Mouse (Mus musculus) neural tube, embryonic 13.5 days (tissue): ENCODE measurements around the gene Vinac1. TPM values are rescaled to one million over a fixed set of nuclear protein-coding genes. Genes with fewer than 3 reads are reported as not detected.
A peak's percentile ranks its signal among the peaks of the same experiment; 100 is the strongest.

Experiments used
- ATAC-seq: fragments of 200-750 bp; cut with Nextera tagmentation; 2 replicates; pipeline ENCODE4 v1.8.0; 2017; ENCODE audit warnings: low read depth, mild to moderate bottlenecking, moderate TSS enrichment, moderate library complexity
- H3K27ac ChIP-seq: fragments of 300-500 bp; sonication (generic); replicated peaks from 2 replicates; pipeline ENCODE4 v1.5.1; 2015; ENCODE audit warnings: moderate library complexity, mild to moderate bottlenecking, inconsistent platforms
- H3K27me3 ChIP-seq: fragments of 300-500 bp; sonication (generic); 2 replicates; pipeline ENCODE4 v1.6.1; 2015; ENCODE audit warnings: mild to moderate bottlenecking, inconsistent platforms
- H3K36me3 ChIP-seq: fragments of 300-500 bp; sonication (generic); 2 replicates; pipeline ENCODE4 v1.6.1; 2015; ENCODE audit warnings: mild to moderate bottlenecking, inconsistent platforms
- H3K4me1 ChIP-seq: fragments of 300-500 bp; sonication (generic); replicated peaks from 2 replicates; pipeline ENCODE4 v1.6.1; 2015; ENCODE audit warnings: inconsistent platforms
- H3K4me2 ChIP-seq: fragments of 300-500 bp; sonication (generic); 2 replicates; pipeline ENCODE4 v1.6.1; 2015; ENCODE audit warnings: inconsistent platforms, mild to moderate bottlenecking, moderate library complexity
- H3K4me3 ChIP-seq: fragments of 300-500 bp; sonication (generic); 2 replicates; pipeline ENCODE4 v1.5.1; 2015; ENCODE audit warnings: mild to moderate bottlenecking, inconsistent platforms
- H3K9ac ChIP-seq: fragments of 300-500 bp; sonication (generic); 2 replicates; pipeline ENCODE4 v1.6.1; 2015; ENCODE audit warnings: moderate library complexity, mild to moderate bottlenecking, inconsistent platforms
- H3K9me3 ChIP-seq: fragments of 300-500 bp; sonication (generic); 2 replicates; pipeline ENCODE4 v1.6.1; 2016; ENCODE audit warnings: inconsistent platforms
- WGBS: fragments of 180-500 bp; shearing (Covaris S2); methylation state at CpG from one replicate; pipeline ENCODE4 v1.1.7; 2015; 5-methylcytosine and 5-hydroxymethylcytosine counted together
- polyA plus RNA-seq: library from polyadenylated mRNA; unstranded; fragments of >200 nt; fragmentation: Nextera tagmentation; extraction: Ambion mirVana; gene quantifications from 2 replicates; pipeline ENCODE4 v1.2.1, GENCODE M21; 2015

Gene Vinac1
- 0.84 and 0.96 TPM in 2 replicates for polyA plus RNA-seq

DNA sequence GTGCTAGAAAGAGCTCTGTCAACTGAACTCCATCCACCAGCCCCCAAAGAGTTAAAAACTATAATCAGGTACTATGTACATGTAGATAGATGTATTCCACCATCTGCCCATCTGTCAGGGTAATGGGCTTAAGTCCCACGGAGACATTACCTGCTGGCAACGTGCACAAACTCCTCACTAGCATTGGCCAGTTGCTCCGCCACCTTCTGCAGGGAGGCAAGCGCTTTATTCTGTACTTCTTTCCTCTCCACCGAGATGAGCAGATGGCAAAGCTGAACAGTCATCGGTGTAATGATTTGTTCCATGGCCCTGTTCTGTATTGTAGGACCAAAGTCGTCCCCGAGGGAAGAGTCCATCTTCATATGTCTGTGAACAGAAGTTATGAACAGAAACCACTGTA is at the start of gene Vinac1:
Vinac1 (minus strand) TSS at position 362 of the 400 bp plus-strand sequence.
- WGBS: 72% methylated on average over 8 of the region's 8 CpGs
- Histone ChIP-seq H3K27me3 (no peaks in the 10 kb centered on the region), H3K9ac (no peak within 1 kb of the TSS), H3K4me1 (no peaks in the 10 kb centered on the region), H3K27ac (no peak within 1 kb of the TSS), H3K9me3 (no peaks in the 10 kb centered on the region), H3K36me3 (no peaks in the 10 kb centered on the region), H3K4me3 (no peak within 1 kb of the TSS), H3K4me2 (no peak within 1 kb of the TSS)
- no peak for ATAC-seq

DNA sequence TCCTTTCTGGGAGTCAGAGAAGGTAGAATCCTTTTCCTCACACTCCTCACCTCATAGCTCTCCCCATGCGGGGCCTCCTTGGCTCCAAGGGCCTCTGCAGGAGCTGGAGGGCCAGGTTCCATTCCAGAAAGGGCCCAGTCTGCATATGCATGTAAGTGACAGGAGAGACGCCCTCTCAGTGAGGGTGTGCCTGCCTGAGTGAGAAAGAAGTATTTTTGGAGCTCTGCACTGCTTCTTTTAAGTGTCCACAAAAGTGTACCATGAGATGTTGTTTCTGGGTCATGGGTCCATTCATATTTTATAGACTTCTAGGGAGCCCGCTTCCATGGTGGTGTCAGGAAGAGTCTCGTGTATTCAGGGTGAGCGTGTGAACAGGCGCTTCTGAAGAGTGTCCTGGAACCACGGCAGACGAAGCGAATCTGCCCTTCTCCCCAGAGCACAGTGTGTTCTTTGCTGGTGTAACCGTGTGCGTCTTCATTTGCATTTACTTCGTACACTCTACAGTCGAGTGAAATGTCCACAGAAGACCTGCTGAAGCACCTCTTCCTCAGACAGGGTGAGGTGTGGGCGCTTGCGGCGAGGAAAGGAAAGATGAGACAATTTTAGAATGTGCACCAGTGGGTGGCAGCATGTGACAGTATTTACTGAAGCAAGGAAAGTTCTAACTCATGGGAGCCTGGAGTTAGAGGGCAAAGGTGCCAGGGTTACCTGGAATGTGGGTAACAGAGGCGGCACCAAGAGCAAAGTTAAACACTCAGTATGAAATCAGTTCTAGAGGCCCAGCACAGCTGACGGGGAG is 46.2 kb upstream of the Vinac1 start:
- ATAC-seq: no peak
- Histone ChIP-seq H3K27me3 (no peaks in the 10 kb centered on the region), H3K9ac (no peak overlapping the region), H3K27ac (no peak overlapping the region), H3K4me2 (no peak overlapping the region), H3K36me3 (peaks cover 64% of the 10 kb centered on the region), H3K4me1 (no peaks in the 10 kb centered on the region), H3K9me3 (no peaks in the 10 kb centered on the region), H3K4me3 (no peak overlapping the region)
- 88% methylated on average over 18 of the region's 18 CpGs for WGBS

DNA sequence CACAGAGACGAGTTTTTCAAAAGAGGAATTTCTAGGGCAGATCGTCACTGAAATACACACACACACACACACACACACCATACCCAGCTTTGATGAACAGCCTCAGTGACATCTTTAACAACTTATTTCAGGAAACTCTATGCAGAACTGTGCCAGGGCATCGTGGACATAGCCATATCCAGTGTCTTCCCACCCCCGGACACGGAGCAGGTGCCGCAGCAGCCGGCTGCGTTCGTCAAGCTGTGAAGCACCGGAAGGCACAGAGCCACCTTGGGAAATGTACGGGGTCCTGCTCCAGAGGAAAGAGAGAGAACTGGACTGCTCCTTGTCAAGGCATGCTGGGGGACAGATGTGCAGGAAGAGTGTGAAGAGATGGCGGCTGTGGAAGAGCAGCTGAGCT is 44.8 kb upstream of the Vinac1 start:
- Histone ChIP-seq H3K4me2 (no peak overlapping the region), H3K27ac (no peak overlapping the region), H3K9me3 (no peaks in the 10 kb centered on the region), H3K36me3 (peaks cover 74% of the 10 kb centered on the region), H3K9ac (no peak overlapping the region), H3K27me3 (no peaks in the 10 kb centered on the region), H3K4me1 (no peaks in the 10 kb centered on the region), H3K4me3 (no peak overlapping the region)
- ATAC-seq: no peak
- WGBS: 94% methylated on average over 12 of the region's 12 CpGs

DNA sequence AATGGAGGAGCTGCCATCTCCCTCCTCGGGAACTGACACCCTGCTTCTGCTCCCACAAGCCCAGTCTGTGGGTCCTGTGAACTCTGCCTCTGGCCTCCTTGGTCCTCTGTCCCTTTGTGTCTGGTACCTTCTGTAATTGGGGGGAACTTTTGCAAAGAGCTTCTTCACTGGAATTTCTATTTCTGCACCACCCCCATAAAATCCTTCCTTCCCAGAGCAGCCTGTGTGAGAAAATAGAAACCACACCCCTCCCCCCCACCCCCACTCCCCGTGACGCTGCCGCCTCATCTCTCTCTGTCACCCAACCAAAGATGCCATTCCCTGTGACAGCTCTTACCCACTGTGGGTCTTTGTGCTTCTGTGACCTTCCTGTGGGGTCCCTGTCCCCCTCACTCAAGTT is 42.4 kb upstream of the Vinac1 start:
- H3K36me3 ChIP-seq: peaks cover 92% of the 10 kb centered on the region

DNA sequence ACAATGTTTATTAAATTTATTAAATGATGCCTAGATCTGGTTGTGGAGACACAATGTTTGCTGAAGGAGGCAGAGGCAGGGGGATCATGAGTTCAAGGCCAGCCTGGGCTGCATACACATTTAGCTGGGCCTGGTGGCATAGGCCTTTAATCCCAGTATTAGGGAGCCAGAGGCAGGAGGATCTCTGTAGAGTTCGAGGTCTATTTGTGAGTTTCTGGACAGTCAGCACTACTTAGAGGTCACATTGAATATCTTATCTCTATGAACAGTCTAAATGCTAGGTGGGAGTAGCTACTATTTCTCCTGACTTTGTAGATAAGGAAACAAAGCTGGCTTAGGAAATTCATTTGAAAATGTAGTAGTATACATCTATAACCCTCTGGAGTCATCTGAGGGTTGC is 39.5 kb upstream of the Vinac1 start:
- WGBS: 97% methylated on average over 1 of the region's 1 CpGs
- no peak overlapping the region for H3K4me3 ChIP-seq

More for the DNA sequence above, 42.4 kb upstream of the Vinac1 start:
- no peak overlapping the region for H3K4me3 ChIP-seq
- no peak overlapping the region for H3K4me2 ChIP-seq
- no peaks in the 10 kb centered on the region for H3K27me3 ChIP-seq
- no peak for ATAC-seq
- no peak overlapping the region for H3K9ac ChIP-seq
- WGBS: 73% methylated on average over 4 of the region's 4 CpGs
- H3K27ac ChIP-seq: no peak overlapping the region
- H3K9me3 ChIP-seq: no peaks in the 10 kb centered on the region
- H3K4me1 ChIP-seq: no peaks in the 10 kb centered on the region

DNA sequence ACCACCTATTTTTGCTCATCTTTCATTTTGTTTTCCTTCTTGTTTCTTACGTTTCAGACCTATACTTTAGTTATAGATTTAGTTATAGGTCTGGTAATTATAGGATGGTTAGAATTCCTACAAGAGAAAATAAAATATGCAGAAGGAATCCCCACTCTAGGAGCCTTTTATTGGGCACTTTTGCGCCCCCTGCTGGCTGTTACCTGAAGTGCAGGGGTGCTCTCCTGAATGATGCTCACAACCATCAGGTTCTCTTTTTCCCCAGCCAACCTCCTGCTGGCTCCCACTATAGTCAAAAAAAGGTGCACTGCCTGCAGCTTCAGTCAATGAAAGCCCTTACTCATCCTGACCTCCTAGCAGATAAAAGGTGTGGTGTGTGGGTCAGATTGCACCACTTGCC is 37.0 kb upstream of the Vinac1 start:
- WGBS: 58% methylated on average over 2 of the region's 2 CpGs
- H3K36me3 ChIP-seq: peaks cover 88% of the 10 kb centered on the region
- no peaks in the 10 kb centered on the region for H3K27me3 ChIP-seq
- no peak for ATAC-seq
- H3K9me3 ChIP-seq: no peaks in the 10 kb centered on the region
- no peak overlapping the region for H3K9ac ChIP-seq
- H3K4me2 ChIP-seq: no peak overlapping the region
- no peak overlapping the region for H3K27ac ChIP-seq
- H3K4me1 ChIP-seq: no peaks in the 10 kb centered on the region
- no peak overlapping the region for H3K4me3 ChIP-seq

More for the DNA sequence above, 39.5 kb upstream of the Vinac1 start:
- no peak for ATAC-seq
- Histone ChIP-seq H3K4me1 (no peaks in the 10 kb centered on the region), H3K9ac (no peak overlapping the region), H3K4me2 (no peak overlapping the region), H3K36me3 (peaks cover 87% of the 10 kb centered on the region), H3K27ac (no peak overlapping the region), H3K9me3 (no peaks in the 10 kb centered on the region), H3K27me3 (no peaks in the 10 kb centered on the region)

DNA sequence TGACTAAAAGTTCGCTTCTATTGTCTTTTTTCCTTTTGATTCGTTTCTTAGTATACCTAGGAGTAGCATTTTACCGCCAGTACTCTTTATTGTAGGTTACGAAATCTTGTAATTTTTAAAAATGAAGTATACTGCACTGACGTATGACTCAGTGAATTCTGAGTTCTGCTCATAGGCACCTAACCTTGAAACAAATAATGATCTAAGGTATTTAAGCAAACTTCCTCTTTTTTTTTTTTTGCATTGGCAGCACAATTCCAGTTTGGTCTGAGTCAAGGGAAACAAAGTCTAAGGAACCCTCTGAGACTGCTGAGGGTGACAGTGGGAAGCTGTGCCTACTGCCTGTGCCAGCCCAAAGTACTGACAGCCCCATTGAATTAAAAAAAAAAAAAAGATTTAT is 35.5 kb upstream of the Vinac1 start:
- no peak overlapping the region for H3K4me3 ChIP-seq
- no peaks in the 10 kb centered on the region for H3K9me3 ChIP-seq
- peaks cover 88% of the 10 kb centered on the region for H3K36me3 ChIP-seq
- H3K4me1 ChIP-seq: no peaks in the 10 kb centered on the region
- no peaks in the 10 kb centered on the region for H3K27me3 ChIP-seq
- no peak overlapping the region for H3K27ac ChIP-seq
- no peak for ATAC-seq
- 92% methylated on average over 5 of the region's 5 CpGs for WGBS
- H3K9ac ChIP-seq: no peak overlapping the region
- H3K4me2 ChIP-seq: no peak overlapping the region

DNA sequence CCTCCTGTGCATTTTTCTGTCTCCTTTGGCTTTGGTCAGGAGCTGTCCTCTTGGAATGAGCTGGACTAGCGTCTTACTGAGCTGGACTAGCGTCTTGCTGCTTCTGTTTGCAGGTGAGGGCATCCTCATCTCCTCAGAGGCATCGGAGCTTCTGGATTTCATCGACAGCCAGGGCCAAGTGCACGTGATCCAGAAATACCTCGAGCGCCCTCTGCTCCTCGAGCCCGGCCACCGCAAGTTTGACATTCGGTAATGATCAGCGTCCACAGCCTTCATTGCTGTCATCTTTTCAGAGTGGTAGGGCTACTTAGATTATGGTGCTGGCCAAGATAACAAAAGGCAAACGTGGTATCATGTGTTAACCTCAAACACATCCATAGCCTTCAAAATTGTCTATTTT is 33.1 kb upstream of the Vinac1 start:
- H3K4me2 ChIP-seq: no peak overlapping the region
- H3K4me1 ChIP-seq: no peaks in the 10 kb centered on the region
- H3K9me3 ChIP-seq: no peaks in the 10 kb centered on the region
- no peaks in the 10 kb centered on the region for H3K27me3 ChIP-seq
- ATAC-seq: no peak
- H3K36me3 ChIP-seq: peaks cover 90% of the 10 kb centered on the region
- H3K4me3 ChIP-seq: no peak overlapping the region
- WGBS: 70% methylated on average over 13 of the region's 13 CpGs
- H3K9ac ChIP-seq: no peak overlapping the region
- no peak overlapping the region for H3K27ac ChIP-seq

DNA sequence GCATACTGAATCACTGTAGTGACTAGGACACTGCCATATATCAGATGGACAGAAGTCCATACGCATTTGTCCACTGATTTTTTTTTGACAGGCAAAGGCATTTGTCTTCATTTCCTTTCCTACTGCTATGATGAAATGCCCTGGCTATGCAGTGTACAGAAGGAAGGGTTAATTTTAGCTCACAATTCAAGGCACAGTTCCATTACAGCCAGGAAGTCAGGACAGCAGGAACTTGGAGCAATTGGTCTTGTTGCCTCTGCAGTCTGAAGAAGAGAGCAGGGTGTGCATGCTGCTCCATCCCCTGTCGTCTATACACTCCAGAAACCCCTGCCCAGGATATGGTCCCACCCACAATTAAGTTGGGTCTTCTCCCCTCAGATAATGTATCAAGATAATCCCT is 31.2 kb upstream of the Vinac1 start:
- WGBS: 78% methylated on average over 2 of the region's 2 CpGs
- Histone ChIP-seq H3K4me3 (no peak overlapping the region), H3K4me2 (no peak overlapping the region), H3K27ac (no peak overlapping the region), H3K4me1 (no peaks in the 10 kb centered on the region), H3K27me3 (no peaks in the 10 kb centered on the region), H3K36me3 (peaks cover 82% of the 10 kb centered on the region), H3K9me3 (no peaks in the 10 kb centered on the region), H3K9ac (no peak overlapping the region)
- no peak for ATAC-seq

DNA sequence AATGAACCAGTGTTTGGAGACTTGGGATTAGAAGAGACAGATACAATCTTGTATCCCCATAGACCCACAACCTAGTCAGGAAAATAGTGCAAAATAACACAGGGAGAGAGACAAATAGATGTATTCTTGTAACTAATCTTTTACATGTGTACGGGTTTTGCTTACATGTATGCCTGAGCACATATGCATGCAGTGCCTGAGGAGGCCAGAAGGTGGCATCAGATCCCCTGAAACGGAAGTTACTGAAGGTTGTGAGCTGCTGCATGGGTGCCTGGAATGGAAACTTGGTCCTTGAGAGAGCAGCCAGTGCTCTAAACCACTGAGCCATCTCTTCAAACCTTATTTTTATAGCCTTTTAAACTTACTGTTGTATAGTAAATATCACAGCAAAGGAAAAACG is 30.3 kb upstream of the Vinac1 start:
- Histone ChIP-seq H3K36me3 (peaks cover 74% of the 10 kb centered on the region), H3K9me3 (no peaks in the 10 kb centered on the region)
- 84% methylated on average over 3 of the region's 3 CpGs for WGBS

DNA sequence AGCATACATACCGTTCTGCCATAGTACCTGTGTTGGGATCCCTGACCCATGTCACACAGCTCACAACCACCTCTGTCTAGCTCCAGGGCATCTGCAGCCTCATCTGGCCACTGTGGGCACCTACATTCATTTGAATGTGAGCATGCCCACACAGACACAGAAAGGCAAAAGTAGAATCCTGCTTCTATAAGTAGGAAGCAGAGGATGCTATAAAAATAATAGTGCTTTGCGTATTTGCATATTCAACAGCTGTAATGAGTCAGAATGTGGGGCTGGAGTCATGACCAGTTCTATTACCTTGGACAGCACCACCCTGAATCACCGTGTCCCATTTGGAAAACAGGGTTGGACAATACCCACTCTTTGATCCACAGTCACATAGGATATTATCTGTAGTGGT is 22.3 kb upstream of the Vinac1 start:
- Histone ChIP-seq H3K36me3 (peaks cover 10% of the 10 kb centered on the region; the same call in 1 of the 2 replicates), H3K4me2 (no peak overlapping the region), H3K4me3 (no peak overlapping the region), H3K9me3 (no peaks in the 10 kb centered on the region), H3K4me1 (peaks cover 37% of the 10 kb centered on the region), H3K27me3 (no peaks in the 10 kb centered on the region), H3K27ac (no peak overlapping the region), H3K9ac (no peak overlapping the region)
- 83% methylated on average over 3 of the region's 3 CpGs for WGBS
- no peak for ATAC-seq

More for the DNA sequence above, 30.3 kb upstream of the Vinac1 start:
- Histone ChIP-seq H3K4me2 (no peak overlapping the region), H3K27me3 (no peaks in the 10 kb centered on the region), H3K4me3 (no peak overlapping the region), H3K9ac (no peak overlapping the region), H3K27ac (no peak overlapping the region), H3K4me1 (no peaks in the 10 kb centered on the region)
- ATAC-seq: no peak

DNA sequence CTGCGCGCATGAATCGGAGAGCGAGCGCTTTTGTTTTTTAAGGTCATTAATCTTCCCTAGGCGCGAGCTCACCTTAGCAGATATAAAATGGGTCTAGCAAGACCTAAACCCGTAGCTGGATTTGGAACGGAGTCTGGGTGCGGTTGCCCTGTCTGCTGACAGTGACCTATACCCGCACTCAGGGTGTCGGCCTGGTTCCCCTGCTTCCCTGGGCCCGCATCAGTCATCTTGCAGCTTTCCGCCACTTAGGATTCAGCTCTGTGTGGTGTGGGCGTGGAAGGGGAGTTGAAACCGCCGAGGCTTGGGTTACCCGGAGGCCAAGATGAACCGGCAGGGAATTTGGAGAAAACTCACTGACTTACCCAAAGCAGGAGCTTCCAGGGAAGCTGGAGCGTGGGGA is 18.4 kb upstream of the Vinac1 start:
- WGBS: 0% methylated on average over 20 of the region's 20 CpGs
- peak; percentile 81 for ATAC-seq
- Histone ChIP-seq H3K9ac (peak overlapping the region; percentile 94), H3K4me1 (peaks cover 44% of the 10 kb centered on the region), H3K4me3 (peak overlapping the region; percentile 93), H3K9me3 (no peaks in the 10 kb centered on the region), H3K36me3 (peaks cover 10% of the 10 kb centered on the region; the same call in 1 of the 2 replicates), H3K27me3 (no peaks in the 10 kb centered on the region), H3K27ac (peak overlapping the region; percentile 88), H3K4me2 (peak overlapping the region; percentile 79)
